Mouse (Mus musculus): ENCODE results near the gene F5. TPM values are rescaled to one million over a fixed set of nuclear protein-coding genes. Genes with fewer than 3 reads are reported as not detected.
"Not testable (repeated sequence)": the region's sequence is repeated elsewhere in the genome, so short reads cannot be mapped to it uniquely, and the experiment has no call there.

Gene F5
- total and polyA plus RNA-seq, 3 experiments: not detected

GRCm38 (mm10) chr1:164231937-164232570 lies 80.4 kb downstream of the F5 start:
- H3K9ac ChIP-seq (ENCODE audit: control insufficient read depth, low read depth, low read length, poor library complexity, severe bottlenecking); H3K4me3 ChIP-seq (ENCODE audit: control insufficient read depth in 1 of 2, insufficient read depth in 1 of 2, low read depth in 2 of 2, low read length in 2 of 2); H3K9me3 ChIP-seq (replicated peaks; ENCODE audit: insufficient read depth, low read length); H3K27me3 ChIP-seq (ENCODE audit: control insufficient read depth in 1 of 2, insufficient read depth in 2 of 2, low read length in 2 of 2); H3K36me3 ChIP-seq (ENCODE audit: control insufficient read depth in 1 of 2, insufficient read depth in 2 of 2, low read length in 2 of 2); H3K27ac ChIP-seq (ENCODE audit: control insufficient read depth, low read depth, low read length); DNase-seq (ENCODE audit: low read depth, low spot score); H3K4me1 ChIP-seq (ENCODE audit: control insufficient read depth in 1 of 2, insufficient read depth in 2 of 2, low read length in 2 of 2); H3K79me2 ChIP-seq (ENCODE audit: control insufficient read depth, insufficient read depth, low read length, poor library complexity): not testable (repeated sequence)

GRCm38 (mm10) chr1:164233447-164233846 lies 81.8 kb downstream of the F5 start:
- no peak for DNase-seq (ENCODE audit: low read depth, low spot score)
- H3K36me3 ChIP-seq (ENCODE audit: control insufficient read depth in 1 of 2, insufficient read depth in 2 of 2, low read length in 2 of 2): no peaks in the 10 kb centered on the region
- H3K79me2 ChIP-seq (ENCODE audit: control insufficient read depth, insufficient read depth, low read length, poor library complexity): no peaks in the 10 kb centered on the region; the same call in 1 of the 2 replicates
- TF ChIP-seq TAL1 (IDR thresholded peaks at IDR 0.05; ENCODE audit: low read length) (no peak), ELF1 (IDR thresholded peaks at IDR 0.05; ENCODE audit: low read depth, low read length) (no peak), JUND (IDR thresholded peaks at IDR 0.05; ENCODE audit: low read depth, low read length) (no peak), GATA1 (IDR thresholded peaks at IDR 0.05; ENCODE audit: low read depth, low read length) (no peak), MAX (IDR thresholded peaks at IDR 0.05; ENCODE audit: low read length) (no peak), CHD1 (IDR thresholded peaks at IDR 0.05; ENCODE audit: low read depth, low read length) (no peak), SMC3 (IDR thresholded peaks at IDR 0.05; ENCODE audit: low read depth, low read length) (no peak), TCF12 (IDR thresholded peaks at IDR 0.05; ENCODE audit: low read depth, low read length) (no peak), KAT2A (conservative IDR thresholded peaks at IDR 0.05; ENCODE audit: low read depth, low read length) (no peak), POLR2A (IDR thresholded peaks at IDR 0.05; ENCODE audit: control insufficient read depth in 1 of 2, insufficient read depth in 1 of 2, low read depth in 1 of 2, low read length in 2 of 2, poor library complexity in 1 of 2) (no peak), MEF2A (IDR thresholded peaks at IDR 0.05; ENCODE audit: extremely low read depth, insufficient replicate concordance, low read depth, low read length, poor library complexity, severe bottlenecking) (no peak), MAFK (IDR thresholded peaks at IDR 0.05; ENCODE audit: borderline replicate concordance, low read depth, low read length) (no peak), MYC (IDR thresholded peaks at IDR 0.05; ENCODE audit: low read depth, low read length) (no peak), TBP (IDR thresholded peaks at IDR 0.05; ENCODE audit: low read depth, low read length) (no peak), UBTF (IDR thresholded peaks at IDR 0.05; ENCODE audit: borderline replicate concordance, insufficient read depth, low read depth, low read length) (no peak), GABPA (IDR thresholded peaks at IDR 0.05; ENCODE audit: low read depth, low read length) (no peak), E2F4 (IDR thresholded peaks at IDR 0.05; ENCODE audit: borderline replicate concordance, low read depth, low read length) (no peak), USF1 (IDR thresholded peaks at IDR 0.05; ENCODE audit: low read depth, low read length) (no peak)
- H3K9me3 ChIP-seq (replicated peaks; ENCODE audit: insufficient read depth, low read length): no peaks in the 10 kb centered on the region
- H3K4me3 ChIP-seq (ENCODE audit: control insufficient read depth in 1 of 2, insufficient read depth in 1 of 2, low read depth in 2 of 2, low read length in 2 of 2): no peak overlapping the region
- H3K4me1 ChIP-seq (ENCODE audit: control insufficient read depth in 1 of 2, insufficient read depth in 2 of 2, low read length in 2 of 2): no peaks in the 10 kb centered on the region
- no peak overlapping the region for H3K27ac ChIP-seq (ENCODE audit: control insufficient read depth, low read depth, low read length)
- no peak overlapping the region for H3K9ac ChIP-seq (ENCODE audit: control insufficient read depth, low read depth, low read length, poor library complexity, severe bottlenecking)
- H3K27me3 ChIP-seq (ENCODE audit: control insufficient read depth in 1 of 2, insufficient read depth in 2 of 2, low read length in 2 of 2): peaks cover 2 to 4% of the 10 kb centered on the region in 2 experiments; a peak in 2 of 4 replicates

Data from MEL (cell line).